Mouse (Mus musculus): ENCODE measurements around the gene Nipa1.
"Not testable (repeated sequence)": the region's sequence is repeated elsewhere in the genome, so short reads cannot be mapped to it uniquely, and the experiment has no call there.

Nipa1 gene

GRCm38 (mm10) chr7:56019930-56020253 is at the start of gene Nipa1:
Gene Nipa1, minus strand, starts transcription at chr7:56019954.
- DNase-seq (ENCODE audit: low read depth, low spot score): no peak

GRCm38 (mm10) chr7:56066634-56067033 is 46.9 kb upstream of the Nipa1 start:
- DNase-seq (ENCODE audit: low read depth, low spot score): no peak

GRCm38 (mm10) chr7:56066136-56066535 is 46.4 kb upstream of the Nipa1 start:
- no peak for DNase-seq (ENCODE audit: low read depth, low spot score)

- no peak for DNase-seq (ENCODE audit: low read depth, low spot score)
Observed at GRCm38 (mm10) chr7:56064876-56065275, 45.1 kb upstream of the Nipa1 start.

- DNase-seq (ENCODE audit: low read depth, low spot score): no peak
Observed at GRCm38 (mm10) chr7:56055338-56055737, 35.6 kb upstream of the Nipa1 start.

- DNase-seq (ENCODE audit: low read depth, low spot score): no peak
Observed at GRCm38 (mm10) chr7:56052996-56053395, 33.2 kb upstream of the Nipa1 start.

GRCm38 (mm10) chr7:56050487-56050911 is 30.7 kb upstream of the Nipa1 start:
- peak; percentile 10 for DNase-seq (ENCODE audit: low read depth, low spot score)

- DNase-seq (ENCODE audit: low read depth, low spot score): peak; percentile 99
Observed at GRCm38 (mm10) chr7:56049831-56050321, 30.1 kb upstream of the Nipa1 start, which contains the start of gene Herc2. Gene Herc2, plus strand, starts transcription at chr7:56050196.

- no peak for DNase-seq (ENCODE audit: low read depth, low spot score)
Observed at GRCm38 (mm10) chr7:56047178-56047577, 27.4 kb upstream of the Nipa1 start.

- no peak for DNase-seq (ENCODE audit: low read depth, low spot score)
Observed at GRCm38 (mm10) chr7:56044267-56044629, 24.5 kb upstream of the Nipa1 start.

- DNase-seq (ENCODE audit: low read depth, low spot score): no peak
Observed at GRCm38 (mm10) chr7:56043577-56044266, 24.0 kb upstream of the Nipa1 start.

GRCm38 (mm10) chr7:56042353-56042752 is 22.6 kb upstream of the Nipa1 start:
- peak; percentile 57 for DNase-seq (ENCODE audit: low read depth, low spot score)

GRCm38 (mm10) chr7:56023586-56023985 is 3.8 kb upstream of the Nipa1 start:
- no peak for DNase-seq (ENCODE audit: low read depth, low spot score)

GRCm38 (mm10) chr7:56018972-56019929 is 503 bp downstream of the Nipa1 start:
- peak; percentile 27 for DNase-seq (ENCODE audit: low read depth, low spot score)

- DNase-seq (ENCODE audit: low read depth, low spot score): no peak
Observed at GRCm38 (mm10) chr7:56018446-56018971, 1.2 kb downstream of the Nipa1 start.

- no peak for DNase-seq (ENCODE audit: low read depth, low spot score)
Observed at GRCm38 (mm10) chr7:56017761-56018160, 2.0 kb downstream of the Nipa1 start.

- no peak for DNase-seq (ENCODE audit: low read depth, low spot score)
Observed at GRCm38 (mm10) chr7:56015837-56016236, 3.9 kb downstream of the Nipa1 start.

GRCm38 (mm10) chr7:56015172-56015571 is 4.6 kb downstream of the Nipa1 start:
- peak; percentile 22 for DNase-seq (ENCODE audit: low read depth, low spot score)

GRCm38 (mm10) chr7:56014002-56014702 is 5.6 kb downstream of the Nipa1 start:
- not testable (repeated sequence) for DNase-seq (ENCODE audit: low read depth, low spot score)

- DNase-seq (ENCODE audit: low read depth, low spot score): no peak
Observed at GRCm38 (mm10) chr7:56013261-56014001, 6.3 kb downstream of the Nipa1 start.

- DNase-seq (ENCODE audit: low read depth, low spot score): no peak
Observed at GRCm38 (mm10) chr7:56011018-56011333, 8.8 kb downstream of the Nipa1 start.
